Mouse (Mus musculus) midbrain, embryonic 12.5 days (tissue): ENCODE measurements at regions not wholly inside any gene's neighbourhood (a gene's known extent, or its start where the extent isn't known, plus 50 kb on each side); places are given as distances from the start of the nearest gene placed in this dataset.

Source experiments
- ATAC-seq: fragments of 200-750 bp; cut with Nextera tagmentation; 2 replicates; pipeline ENCODE4 v1.8.0; 2017; ENCODE audit warnings: low read depth, moderate TSS enrichment, moderate library complexity; ENCODE audit not compliant: low FRiP score
- H3K27ac ChIP-seq: fragments of 300-500 bp; sonication (generic); replicated peaks from 2 replicates; pipeline ENCODE4 v1.5.1; 2016; ENCODE audit warnings: mild to moderate bottlenecking
- H3K27me3 ChIP-seq: fragments of 300-500 bp; sonication (generic); 2 replicates; pipeline ENCODE4 v1.6.1; 2016; ENCODE audit warnings: mild to moderate bottlenecking
- H3K36me3 ChIP-seq: fragments of 300-500 bp; sonication (generic); 2 replicates; pipeline ENCODE4 v1.6.1; 2016
- H3K4me1 ChIP-seq: fragments of 300-500 bp; sonication (generic); 2 replicates; pipeline ENCODE4 v1.6.1; 2016
- H3K4me2 ChIP-seq: fragments of 300-500 bp; sonication (generic); replicated peaks from 2 replicates; pipeline ENCODE4 v1.6.1; 2016; ENCODE audit warnings: mild to moderate bottlenecking, moderate library complexity
- H3K4me3 ChIP-seq: fragments of 300-500 bp; sonication (generic); 2 replicates; pipeline ENCODE4 v1.5.1; 2016; ENCODE audit warnings: mild to moderate bottlenecking
- H3K9ac ChIP-seq: fragments of 300-500 bp; sonication (generic); replicated peaks from 2 replicates; pipeline ENCODE4 v1.6.1; 2016; ENCODE audit warnings: mild to moderate bottlenecking, moderate library complexity
- H3K9me3 ChIP-seq: fragments of 300-500 bp; sonication (generic); 2 replicates; pipeline ENCODE4 v1.6.1; 2016; ENCODE audit warnings: mild to moderate bottlenecking
- WGBS: fragments of 180-500 bp; shearing (Covaris S2); methylation state at CpG from one replicate; pipeline ENCODE4 v1.1.7; 2016; 5-methylcytosine and 5-hydroxymethylcytosine counted together

- H3K9me3 ChIP-seq: no peaks in the 10 kb centered on the region
- H3K4me1 ChIP-seq: peaks cover 27% of the 10 kb centered on the region
- H3K27me3 ChIP-seq: no peaks in the 10 kb centered on the region
- H3K27ac ChIP-seq: no peak overlapping the region
- H3K9ac ChIP-seq: no peak overlapping the region
- no peak overlapping the region for H3K4me3 ChIP-seq
- H3K36me3 ChIP-seq: no peaks in the 10 kb centered on the region
- no peak for ATAC-seq
- WGBS: 93% methylated on average over 2 of the region's 2 CpGs
- H3K4me2 ChIP-seq: no peak overlapping the region
Observed at GRCm38 (mm10) chr10:87329471-87329870, 164.0 kb downstream of the Ascl1 start.

- Histone ChIP-seq H3K27me3 (no peaks in the 10 kb centered on the region), H3K4me3 (no peak overlapping the region), H3K27ac (no peak overlapping the region), H3K36me3 (no peaks in the 10 kb centered on the region), H3K4me1 (peaks cover 14% of the 10 kb centered on the region; the same call in 1 of the 2 replicates), H3K9me3 (no peaks in the 10 kb centered on the region), H3K4me2 (no peak overlapping the region), H3K9ac (no peak overlapping the region)
- 59% methylated on average over 6 of the region's 6 CpGs for WGBS
- no peak for ATAC-seq
Observed at GRCm38 (mm10) chr10:87325769-87326168, 167.7 kb downstream of the Ascl1 start.

- Histone ChIP-seq H3K27me3 (no peaks in the 10 kb centered on the region), H3K9ac (no peak overlapping the region), H3K4me2 (no peak overlapping the region), H3K27ac (no peak overlapping the region), H3K36me3 (no peaks in the 10 kb centered on the region), H3K4me3 (no peak overlapping the region), H3K9me3 (no peaks in the 10 kb centered on the region), H3K4me1 (peaks cover 14% of the 10 kb centered on the region; the same call in 1 of the 2 replicates)
- WGBS: 54% methylated on average over 9 of the region's 9 CpGs
- no peak for ATAC-seq
Observed at GRCm38 (mm10) chr10:87325143-87325542, 168.3 kb downstream of the Ascl1 start.

- H3K4me1 ChIP-seq: peaks cover 15% of the 10 kb centered on the region
- H3K36me3 ChIP-seq: no peaks in the 10 kb centered on the region
- peaks cover 20% of the 10 kb centered on the region for H3K9me3 ChIP-seq
- peak overlapping the region; percentile 73 for H3K27ac ChIP-seq
- ATAC-seq: peak; percentile 67
- H3K4me2 ChIP-seq: peak overlapping the region; percentile 30
- 0 out of 2 replicates have a peak overlapping the region, but pooled peaks have one; percentile 5 for H3K4me3 ChIP-seq
- 22% methylated on average over 10 of the region's 10 CpGs for WGBS
- H3K9ac ChIP-seq: no peak overlapping the region
- no peaks in the 10 kb centered on the region for H3K27me3 ChIP-seq
Observed at GRCm38 (mm10) chr10:87309601-87310062, 183.8 kb downstream of the Ascl1 start.

GRCm38 (mm10) chr10:87308815-87309396, 184.6 kb downstream of the Ascl1 start:
- peaks cover 15% of the 10 kb centered on the region for H3K4me1 ChIP-seq
- no peaks in the 10 kb centered on the region for H3K36me3 ChIP-seq
- H3K4me2 ChIP-seq: peak overlapping the region; percentile 30; the same call in 1 of the 2 replicates
- peaks cover 17% of the 10 kb centered on the region for H3K9me3 ChIP-seq
- 26% methylated on average over 10 of the region's 10 CpGs for WGBS
- no peak; the same call in 1 of the 2 replicates for ATAC-seq
- no peak overlapping the region for H3K4me3 ChIP-seq
- H3K9ac ChIP-seq: no peak overlapping the region
- no peaks in the 10 kb centered on the region for H3K27me3 ChIP-seq
- H3K27ac ChIP-seq: peak overlapping the region; percentile 73

GRCm38 (mm10) chr10:87297166-87297565, 196.3 kb downstream of the Ascl1 start:
- Histone ChIP-seq H3K9ac (no peak overlapping the region), H3K4me2 (no peak overlapping the region), H3K27ac (no peak overlapping the region), H3K27me3 (peaks cover 14% of the 10 kb centered on the region; the same call in 1 of the 2 replicates), H3K36me3 (no peaks in the 10 kb centered on the region), H3K4me3 (no peak overlapping the region), H3K4me1 (peaks cover 7% of the 10 kb centered on the region; the same call in 1 of the 2 replicates), H3K9me3 (no peaks in the 10 kb centered on the region)
- WGBS: 65% methylated on average over 5 of the region's 5 CpGs
- no peak for ATAC-seq

- Histone ChIP-seq H3K9me3 (no peaks in the 10 kb centered on the region), H3K9ac (no peak overlapping the region), H3K4me2 (no peak overlapping the region), H3K27me3 (peaks cover 25% of the 10 kb centered on the region), H3K4me1 (peaks cover 7% of the 10 kb centered on the region; the same call in 1 of the 2 replicates), H3K4me3 (no peak overlapping the region), H3K27ac (no peak overlapping the region), H3K36me3 (no peaks in the 10 kb centered on the region)
- 0% methylated on average over 2 of the region's 2 CpGs for WGBS
- peak; percentile 77 for ATAC-seq
Observed at GRCm38 (mm10) chr10:87293317-87293716, 200.1 kb downstream of the Ascl1 start.

GRCm38 (mm10) chr10:87286831-87287230, 206.6 kb downstream of the Ascl1 start:
- Histone ChIP-seq H3K9ac (no peak overlapping the region), H3K27ac (no peak overlapping the region), H3K4me2 (no peak overlapping the region), H3K27me3 (peaks cover 11% of the 10 kb centered on the region), H3K4me1 (no peaks in the 10 kb centered on the region), H3K36me3 (no peaks in the 10 kb centered on the region), H3K4me3 (no peak overlapping the region), H3K9me3 (no peaks in the 10 kb centered on the region)
- no peak for ATAC-seq
- 98% methylated on average over 1 of the region's 1 CpGs for WGBS

- H3K9ac ChIP-seq: no peak overlapping the region
- H3K9me3 ChIP-seq: no peaks in the 10 kb centered on the region
- H3K4me2 ChIP-seq: no peak overlapping the region
- no peak overlapping the region for H3K27ac ChIP-seq
- no peaks in the 10 kb centered on the region for H3K4me1 ChIP-seq
- no peaks in the 10 kb centered on the region; the same call in 1 of the 2 replicates for H3K27me3 ChIP-seq
- no peak for ATAC-seq
- H3K36me3 ChIP-seq: no peaks in the 10 kb centered on the region
- 86% methylated on average over 2 of the region's 2 CpGs for WGBS
- no peak overlapping the region for H3K4me3 ChIP-seq
Observed at GRCm38 (mm10) chr10:87284296-87284695, 209.2 kb downstream of the Ascl1 start.
